Mouse (Mus musculus) hindbrain, embryonic 14.5 days (tissue): Measurements from ENCODE around the gene Tgfbr3. TPM values are rescaled to one million over a fixed set of nuclear protein-coding genes. Genes with fewer than 3 reads are reported as not detected.
"Not testable (repeated sequence)": the region's sequence is repeated elsewhere in the genome, so short reads cannot be mapped to it uniquely, and the experiment has no call there.

ENCODE experiments used
- ATAC-seq: fragments of 200-750 bp; cut with Nextera tagmentation; 2 replicates; pipeline ENCODE4 v1.8.0; 2017; ENCODE audit warnings: moderate number of reproducible peaks, mild to moderate bottlenecking, moderate TSS enrichment, moderate library complexity; ENCODE audit not compliant: low FRiP score
- DNase-seq: peaks from one replicate; pipeline ENCODE4 v3.0.0-alpha.2; 2015; ENCODE audit warnings: low spot score
- H3K27ac ChIP-seq: fragments of 300-500 bp; sonication (generic); 2 replicates; pipeline ENCODE4 v1.5.1; 2014; ENCODE audit warnings: mild to moderate bottlenecking, moderate library complexity
- H3K27me3 ChIP-seq: fragments of 300-500 bp; sonication (generic); 2 replicates; pipeline ENCODE4 v1.6.1; 2014; ENCODE audit warnings: mild to moderate bottlenecking, low read length, mixed read lengths; ENCODE audit not compliant: control insufficient read depth, insufficient read depth
- H3K36me3 ChIP-seq: fragments of 300-500 bp; sonication (generic); replicated peaks from 2 replicates; pipeline ENCODE4 v1.6.1; 2014; ENCODE audit not compliant: control insufficient read depth, insufficient read depth
- H3K4me1 ChIP-seq: fragments of 300-500 bp; sonication (generic); replicated peaks from 2 replicates; pipeline ENCODE4 v1.6.1; 2014; ENCODE audit warnings: antibody characterized with exemption, low read length, mixed read lengths; ENCODE audit not compliant: control insufficient read depth, insufficient read depth
- H3K4me2 ChIP-seq: fragments of 300-500 bp; sonication (generic); replicated peaks from 2 replicates; pipeline ENCODE4 v1.6.1; 2014; ENCODE audit warnings: mild to moderate bottlenecking, moderate library complexity
- H3K4me3 ChIP-seq: fragments of 300-500 bp; sonication (generic); replicated peaks from 2 replicates; pipeline ENCODE4 v1.5.1; 2014; ENCODE audit warnings: mild to moderate bottlenecking, low read length
- H3K9ac ChIP-seq: fragments of 300-500 bp; sonication (generic); 2 replicates; pipeline ENCODE4 v1.6.1; 2014
- H3K9me3 ChIP-seq: fragments of 300-500 bp; sonication (generic); 2 replicates; pipeline ENCODE4 v1.6.1; 2016; ENCODE audit warnings: low read length; ENCODE audit not compliant: control insufficient read depth
- WGBS: fragments of 180-500 bp; shearing (Covaris S2); extraction: QIAGEN DNeasy Blood & Tissue Kit; methylation state at CpG from one replicate; pipeline ENCODE4 v1.1.7; 2014; 5-methylcytosine and 5-hydroxymethylcytosine counted together
- polyA plus RNA-seq: library from polyadenylated mRNA; unstranded; fragments of >200 nt; fragmentation: Nextera tagmentation; extraction: Ambion mirVana; gene quantifications from 2 replicates; pipeline ENCODE4 v1.2.1, GENCODE M21; 2014

Gene Tgfbr3
- polyA plus RNA-seq, 1 experiment from 2014 or later = 7.1 TPM

DNA sequence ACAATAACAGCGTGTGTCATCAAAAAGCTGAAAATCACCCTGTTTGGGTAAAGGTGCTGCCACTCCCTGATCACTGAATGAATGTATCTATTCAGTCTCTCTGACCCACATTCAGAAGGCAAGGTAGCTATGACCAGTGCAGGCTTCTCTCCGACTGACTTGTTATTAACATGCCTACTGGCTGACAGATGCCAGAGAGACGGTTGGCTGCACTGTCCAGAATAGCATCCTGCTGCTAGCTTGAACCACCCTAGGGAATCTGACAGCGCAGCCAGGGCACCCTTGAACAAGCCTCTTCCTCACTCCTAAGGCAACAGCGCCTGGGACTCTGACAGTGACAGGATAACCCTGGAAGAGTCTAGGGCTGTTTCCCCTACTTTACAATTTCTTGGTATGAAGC, 53.4 kb downstream of the Tgfbr3 start:
- Histone ChIP-seq H3K36me3 (no peaks in the 10 kb centered on the region), H3K9ac (no peak overlapping the region), H3K9me3 (no peaks in the 10 kb centered on the region), H3K4me1 (peaks cover 13% of the 10 kb centered on the region), H3K4me3 (no peak overlapping the region), H3K4me2 (no peak overlapping the region), H3K27me3 (no peaks in the 10 kb centered on the region), H3K27ac (no peak overlapping the region)
- 74% methylated on average over 5 of the region's 5 CpGs for WGBS
- ATAC-seq (no peak), DNase-seq (no peak)

- 71% methylated on average over 14 of the region's 14 CpGs for WGBS
- Histone ChIP-seq H3K4me3 (no peak overlapping the region), H3K4me1 (peaks cover 13% of the 10 kb centered on the region), H3K4me2 (no peak overlapping the region), H3K9me3 (no peaks in the 10 kb centered on the region), H3K36me3 (no peaks in the 10 kb centered on the region), H3K27ac (no peak overlapping the region), H3K27me3 (no peaks in the 10 kb centered on the region), H3K9ac (no peak overlapping the region)
- ATAC-seq (no peak), DNase-seq (no peak)
These were observed 55.8 kb downstream of the Tgfbr3 start for GRCm38 (mm10) chr5:107233366-107234354.

DNA sequence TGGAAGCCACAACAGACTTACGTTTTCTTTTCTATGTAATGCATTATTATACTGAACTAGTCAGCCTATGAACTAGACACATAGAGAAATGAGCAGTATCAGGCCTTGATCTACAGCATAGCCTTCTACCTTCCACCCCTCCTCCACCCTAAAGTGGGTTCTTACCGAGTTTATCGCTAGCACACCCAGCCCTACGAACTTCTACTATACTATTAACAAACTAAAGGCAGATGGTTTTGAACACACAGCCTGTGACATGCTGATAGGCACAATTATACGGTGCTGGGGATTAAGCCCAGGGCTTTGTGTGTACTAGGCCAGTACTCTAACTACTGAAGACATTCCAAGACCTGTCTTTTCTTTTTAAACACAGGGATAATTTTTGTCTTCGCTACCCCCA, 59.2 kb downstream of the Tgfbr3 start:
- no peak for DNase-seq
- 89% methylated on average over 6 of the region's 6 CpGs for WGBS
- H3K4me1 ChIP-seq = no peaks in the 10 kb centered on the region; the same call in 1 of the 2 replicates
- H3K9me3 ChIP-seq = no peaks in the 10 kb centered on the region
- no peak overlapping the region for H3K27ac ChIP-seq
- H3K4me2 ChIP-seq = no peak overlapping the region
- H3K36me3 ChIP-seq = no peaks in the 10 kb centered on the region
- H3K4me3 ChIP-seq = no peak overlapping the region
- ATAC-seq = no peak
- H3K27me3 ChIP-seq = no peaks in the 10 kb centered on the region; the same call in 1 of the 2 replicates
- H3K9ac ChIP-seq = no peak overlapping the region

- no peak for DNase-seq
- H3K36me3 ChIP-seq = no peaks in the 10 kb centered on the region
- no peak overlapping the region for H3K9ac ChIP-seq
- H3K4me2 ChIP-seq = no peak overlapping the region
- no peak overlapping the region for H3K27ac ChIP-seq
- WGBS = 85% methylated on average over 9 of the region's 9 CpGs
- ATAC-seq = no peak
- H3K4me1 ChIP-seq = no peaks in the 10 kb centered on the region; the same call in 1 of the 2 replicates
- no peaks in the 10 kb centered on the region; the same call in 1 of the 2 replicates for H3K27me3 ChIP-seq
- H3K4me3 ChIP-seq = no peak overlapping the region
- no peaks in the 10 kb centered on the region for H3K9me3 ChIP-seq
These were observed 60.4 kb downstream of the Tgfbr3 start for GRCm38 (mm10) chr5:107229037-107229436.

GRCm38 (mm10) chr5:107227580-107227979, 61.8 kb downstream of the Tgfbr3 start:
- no peak for DNase-seq
- 0 out of 2 replicates have a peak, but pooled peaks cover 4% of the 10 kb centered on the region for H3K4me1 ChIP-seq

DNA sequence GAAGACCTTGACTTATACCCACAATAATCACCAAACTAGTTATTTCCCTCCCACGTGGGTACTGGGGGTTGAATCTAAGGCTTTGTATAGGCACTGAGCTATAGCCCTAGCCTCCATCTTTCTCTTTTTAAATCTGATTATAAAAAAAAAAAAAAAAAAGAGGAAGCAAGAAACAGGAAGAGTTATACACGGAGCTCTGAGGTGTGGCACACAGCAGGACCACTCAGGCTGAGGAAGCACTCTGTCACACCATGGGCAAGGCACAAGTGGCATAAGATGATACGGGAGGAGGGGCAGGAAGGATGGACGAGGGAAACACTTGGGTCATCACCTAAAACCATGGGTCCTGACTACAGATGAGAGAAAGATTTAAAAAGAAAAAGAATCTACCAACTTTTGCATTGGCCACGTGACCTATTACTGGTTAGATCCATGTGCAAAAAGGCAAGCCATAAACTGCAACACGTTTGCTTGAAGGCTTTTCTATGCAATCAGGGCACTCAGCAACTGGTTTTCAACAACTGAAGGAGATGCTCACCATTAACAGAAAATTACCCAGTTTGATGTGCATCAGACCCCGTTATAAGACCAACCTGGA, 64.5 kb downstream of the Tgfbr3 start:
- H3K9ac ChIP-seq = no peak overlapping the region
- no peaks in the 10 kb centered on the region for H3K36me3 ChIP-seq
- peaks cover 19% of the 10 kb centered on the region for H3K4me1 ChIP-seq
- H3K27ac ChIP-seq = no peak overlapping the region
- no peak overlapping the region for H3K4me3 ChIP-seq
- H3K9me3 ChIP-seq = no peaks in the 10 kb centered on the region
- 82% methylated on average over 7 of the region's 7 CpGs for WGBS
- no peaks in the 10 kb centered on the region; the same call in 1 of the 2 replicates for H3K27me3 ChIP-seq
- ATAC-seq (no peak), DNase-seq (no peak)
- no peak overlapping the region for H3K4me2 ChIP-seq

More at GRCm38 (mm10) chr5:107227580-107227979, 61.8 kb downstream of the Tgfbr3 start:
- H3K4me3 ChIP-seq = no peak overlapping the region
- H3K4me2 ChIP-seq = no peak overlapping the region
- no peaks in the 10 kb centered on the region for H3K36me3 ChIP-seq
- no peak overlapping the region for H3K27ac ChIP-seq
- H3K27me3 ChIP-seq = no peaks in the 10 kb centered on the region; the same call in 1 of the 2 replicates
- no peaks in the 10 kb centered on the region for H3K9me3 ChIP-seq
- H3K9ac ChIP-seq = no peak overlapping the region
- no peak for ATAC-seq

GRCm38 (mm10) chr5:107224151-107224550, 65.3 kb downstream of the Tgfbr3 start:
- 70% methylated on average over 5 of the region's 5 CpGs for WGBS
- H3K4me1 ChIP-seq = peaks cover 19% of the 10 kb centered on the region
- H3K27ac ChIP-seq = no peak overlapping the region
- no peak overlapping the region for H3K4me2 ChIP-seq
- no peaks in the 10 kb centered on the region for H3K36me3 ChIP-seq
- no peaks in the 10 kb centered on the region; the same call in 1 of the 2 replicates for H3K27me3 ChIP-seq
- no peak overlapping the region for H3K9ac ChIP-seq
- no peaks in the 10 kb centered on the region for H3K9me3 ChIP-seq
- DNase-seq = no peak
- no peak for ATAC-seq
- H3K4me3 ChIP-seq = no peak overlapping the region

DNA sequence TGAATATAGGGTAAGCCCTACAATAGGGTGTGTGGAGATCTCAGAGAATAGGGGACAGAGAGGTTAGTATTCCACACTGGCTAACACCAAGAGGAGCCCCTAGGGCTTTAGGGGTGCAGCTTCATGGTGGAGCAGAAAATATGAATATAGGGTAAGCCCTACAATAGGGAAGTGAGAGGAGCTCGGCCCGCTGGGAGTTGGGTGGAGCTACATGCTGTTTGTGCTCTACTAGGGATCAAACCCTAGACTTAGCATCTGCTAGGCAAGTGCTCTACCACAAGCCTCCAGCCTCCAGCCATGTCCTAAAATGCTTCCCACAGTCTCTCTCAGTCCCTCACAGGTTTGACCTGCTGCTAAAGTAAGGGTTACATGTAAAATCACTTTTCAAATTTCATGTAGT, 65.9 kb downstream of the Tgfbr3 start:
- H3K4me1 ChIP-seq = peaks cover 19% of the 10 kb centered on the region
- 86% methylated on average over 2 of the region's 2 CpGs for WGBS
- H3K27me3 ChIP-seq, ATAC-seq, H3K36me3 ChIP-seq, H3K9ac ChIP-seq, H3K4me2 ChIP-seq, DNase-seq, H3K27ac ChIP-seq, H3K9me3 ChIP-seq, H3K4me3 ChIP-seq: not testable (repeated sequence)

DNA sequence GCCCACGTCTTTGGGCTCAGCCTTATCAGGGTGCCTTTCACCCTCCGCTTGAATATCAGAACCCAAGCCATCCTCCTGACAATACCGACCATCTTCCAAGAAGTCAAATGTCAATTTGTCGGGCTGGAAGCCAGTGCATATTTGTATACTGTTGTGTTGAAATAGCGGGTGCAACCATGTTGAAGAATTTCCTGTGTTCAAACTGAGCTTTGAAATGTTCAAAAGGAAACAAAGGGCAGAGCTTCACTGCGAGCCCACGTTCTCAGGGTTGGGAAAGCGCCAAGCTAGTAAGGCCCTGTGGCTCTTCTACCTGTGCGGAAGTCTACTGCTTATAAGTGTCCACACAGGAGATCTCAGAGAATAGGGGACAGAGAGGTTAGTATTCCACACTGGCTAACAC, 66.4 kb downstream of the Tgfbr3 start:
- H3K36me3 ChIP-seq = no peaks in the 10 kb centered on the region
- no peaks in the 10 kb centered on the region for H3K9me3 ChIP-seq
- H3K4me1 ChIP-seq = peaks cover 19% of the 10 kb centered on the region
- H3K9ac ChIP-seq = no peak overlapping the region
- peak overlapping the region; percentile 58 for H3K27ac ChIP-seq
- ATAC-seq (no peak), DNase-seq (no peak)
- H3K27me3 ChIP-seq = no peaks in the 10 kb centered on the region; the same call in 1 of the 2 replicates
- no peak overlapping the region for H3K4me3 ChIP-seq
- H3K4me2 ChIP-seq = no peak overlapping the region
- 82% methylated on average over 9 of the region's 9 CpGs for WGBS
